Mouse (Mus musculus): ENCODE results near the gene Nt5dc3. TPM values are rescaled to one million over a fixed set of nuclear protein-coding genes. Genes with fewer than 3 reads are reported as not detected.

Nt5dc3 gene
- polyA plus RNA-seq, 1 experiment, result 18.3 TPM

DNA sequence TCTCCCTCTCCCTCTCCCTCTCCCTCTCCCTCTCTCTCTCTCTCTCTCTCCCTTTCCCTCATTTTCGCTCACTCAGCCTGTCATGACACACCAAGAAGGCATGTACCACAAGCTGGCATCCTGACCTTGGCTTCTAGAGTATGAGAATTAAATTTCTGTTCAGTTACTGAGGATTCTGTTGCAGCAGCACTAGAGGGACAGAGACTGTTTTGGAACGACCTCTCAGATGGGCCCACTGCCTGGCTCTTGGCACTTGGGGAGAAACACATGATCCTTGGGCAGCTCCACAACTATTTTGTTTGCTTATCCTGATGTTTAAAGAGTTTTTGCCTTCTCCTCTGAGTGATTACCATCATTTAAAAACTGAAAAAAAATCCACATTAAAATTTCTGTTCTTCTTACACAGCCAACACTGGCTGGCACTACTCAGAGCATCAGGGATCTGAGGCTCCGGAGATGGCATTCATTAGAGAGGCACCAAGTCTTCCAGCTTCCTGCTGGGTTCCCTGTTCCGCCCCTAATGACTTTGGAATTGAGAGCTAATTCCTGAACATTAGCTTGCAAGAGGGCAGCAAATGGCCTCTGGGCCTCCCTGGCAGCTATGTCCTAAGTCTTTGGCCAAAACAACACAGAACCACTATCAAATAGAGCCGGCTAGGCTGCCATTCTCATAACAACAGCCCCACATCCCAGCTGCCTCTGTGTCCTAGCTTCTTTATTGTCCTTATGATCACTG, 101.4 kb downstream of the Nt5dc3 start:
- DNase-seq (ENCODE audit: low spot score), result no peak

DNA sequence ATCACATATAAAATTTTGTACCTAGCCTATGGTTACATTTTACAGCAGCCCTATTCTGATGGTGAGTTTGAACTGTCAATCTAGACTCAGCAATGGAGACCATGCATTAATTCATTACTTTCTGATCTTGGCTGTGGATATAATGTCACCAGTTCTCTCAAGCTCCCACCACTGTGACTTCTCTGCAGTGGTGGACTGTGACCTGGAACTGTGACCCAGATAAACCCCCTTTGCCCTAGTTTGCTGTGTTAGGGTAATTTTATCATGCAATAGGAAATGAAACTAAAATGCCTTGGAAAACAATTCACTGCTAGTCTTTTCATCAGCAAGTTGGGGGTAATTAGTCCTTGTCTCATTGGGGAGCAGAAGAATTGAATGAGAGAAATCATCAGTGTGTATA, 102.6 kb downstream of the Nt5dc3 start:
- no peak for DNase-seq (ENCODE audit: low spot score)

GRCm38 (mm10) chr10:86886434-86886833, 107.6 kb downstream of the Nt5dc3 start:
- DNase-seq (ENCODE audit: low spot score), result no peak

Other genes starting within 250 kb of the Nt5dc3 start
- gene Hsp90b1, start 73.5 kb upstream of the Nt5dc3 start, polyA plus RNA-seq (2012; rRNA removed), result 197 and 228 TPM in 2 replicates
- 2.3 and 2.7 TPM in 2 replicates for gene Ttc41, start 73.2 kb upstream of the Nt5dc3 start, polyA plus RNA-seq (2012; rRNA removed)
- not detected in 2 replicates for gene Gm49358, start 15.0 kb upstream of the Nt5dc3 start, polyA plus RNA-seq (2012; rRNA removed)
- 2.0 and 3.6 TPM in 2 replicates for gene Stab2, start 229.0 kb downstream of the Nt5dc3 start, polyA plus RNA-seq (2012; rRNA removed)

All from urinary bladder, adult 2 months (tissue).